Mouse (Mus musculus): ENCODE measurements around the gene Krtcap2. TPM values are rescaled to one million over a fixed set of nuclear protein-coding genes. Genes with fewer than 3 reads are reported as not detected.

Krtcap2 gene
- polyA plus RNA-seq, 1 experiment, result 299 TPM

DNA sequence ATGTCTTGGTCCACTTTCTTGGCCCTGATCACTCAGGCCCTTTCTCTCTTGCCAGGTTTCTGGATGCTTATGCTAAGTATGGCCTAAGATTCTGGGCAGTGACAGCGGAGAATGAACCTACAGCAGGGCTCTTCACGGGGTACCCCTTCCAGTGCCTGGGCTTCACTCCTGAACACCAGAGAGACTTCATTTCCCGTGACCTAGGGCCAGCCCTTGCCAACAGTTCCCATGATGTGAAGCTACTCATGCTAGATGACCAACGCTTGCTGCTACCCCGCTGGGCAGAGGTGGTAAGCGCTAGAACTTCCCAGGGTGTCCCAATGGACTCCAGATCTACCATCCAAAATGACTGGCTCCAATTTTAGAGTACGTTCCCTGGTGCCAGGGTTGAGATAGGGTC lies 39.7 kb upstream of the Krtcap2 start:
- Histone ChIP-seq H3K27me3 (ENCODE audit: control insufficient read depth, insufficient read depth, insufficient read length) (no peaks in the 10 kb centered on the region), H3K36me3 (ENCODE audit: control insufficient read depth, insufficient read depth) (peaks cover 47% of the 10 kb centered on the region), H3ac (ENCODE audit: control insufficient read depth, insufficient read length, low read depth) (no peak overlapping the region), H3K4me3 (ENCODE audit: insufficient read depth, poor library complexity, severe bottlenecking) (no peak overlapping the region), H3K79me3 (ENCODE audit: low read depth) (no peaks in the 10 kb centered on the region), H3K79me2 (ENCODE audit: control insufficient read depth, insufficient read depth) (peaks cover 10% of the 10 kb centered on the region)
- TF ChIP-seq MAX (IDR thresholded peaks at IDR 0.05) (no peak), CEBPB (IDR thresholded peaks at IDR 0.05; ENCODE audit: low read depth) (no peak), FOSL1 (IDR thresholded peaks at IDR 0.05; ENCODE audit: insufficient read depth, low read length, poor library complexity, severe bottlenecking) (no peak), CTCF (IDR thresholded peaks at IDR 0.05; ENCODE audit: control insufficient read depth, insufficient read depth, insufficient read length) (no peak), MYOD1 (IDR thresholded peaks at IDR 0.05; ENCODE audit: control insufficient read depth, insufficient read length, low read depth) (no peak), MYOG (IDR thresholded peaks at IDR 0.05; ENCODE audit: control insufficient read depth, extremely low read depth, insufficient read length) (no peak), USF1 (IDR thresholded peaks at IDR 0.05; ENCODE audit: low read depth) (no peak)

DNA sequence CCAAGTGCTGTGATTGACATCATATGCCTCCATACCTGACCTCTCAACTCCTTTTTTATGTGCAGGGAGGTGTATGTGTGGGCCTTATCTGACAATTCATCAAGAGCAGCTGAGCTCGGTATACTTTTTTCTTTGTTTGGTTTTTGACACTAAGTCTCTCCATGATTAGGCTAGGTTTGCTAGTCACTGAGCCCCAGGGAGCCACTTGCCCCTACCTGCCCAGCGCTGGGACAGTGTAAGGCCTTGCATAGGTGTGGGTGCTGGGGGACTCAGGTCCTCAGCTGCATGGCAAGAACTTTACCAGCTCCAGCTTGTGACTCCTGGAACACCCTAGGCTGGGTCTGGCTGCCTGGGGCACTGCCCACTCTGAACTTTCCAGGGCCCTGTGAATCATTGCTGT lies 39.1 kb upstream of the Krtcap2 start:
- H3K79me2 ChIP-seq (ENCODE audit: control insufficient read depth, insufficient read depth), result peaks cover 16% of the 10 kb centered on the region
- H3K36me3 ChIP-seq (ENCODE audit: control insufficient read depth, insufficient read depth), result peaks cover 50% of the 10 kb centered on the region
- H3ac ChIP-seq (ENCODE audit: control insufficient read depth, insufficient read length, low read depth), result no peak overlapping the region
- no peak for TF ChIP-seq USF1 (IDR thresholded peaks at IDR 0.05; ENCODE audit: low read depth)
- TF ChIP-seq CTCF (IDR thresholded peaks at IDR 0.05; ENCODE audit: control insufficient read depth, insufficient read depth, insufficient read length), result no peak
- no peak for TF ChIP-seq MYOG (IDR thresholded peaks at IDR 0.05; ENCODE audit: control insufficient read depth, extremely low read depth, insufficient read length)
- TF ChIP-seq MYOD1 (IDR thresholded peaks at IDR 0.05; ENCODE audit: control insufficient read depth, insufficient read length, low read depth), result no peak
- TF ChIP-seq CEBPB (IDR thresholded peaks at IDR 0.05; ENCODE audit: low read depth), result no peak
- TF ChIP-seq MAX (IDR thresholded peaks at IDR 0.05), result no peak
- TF ChIP-seq FOSL1 (IDR thresholded peaks at IDR 0.05; ENCODE audit: insufficient read depth, low read length, poor library complexity, severe bottlenecking), result no peak
- no peaks in the 10 kb centered on the region for H3K27me3 ChIP-seq (ENCODE audit: control insufficient read depth, insufficient read depth, insufficient read length)
- no peak overlapping the region for H3K4me3 ChIP-seq (ENCODE audit: insufficient read depth, poor library complexity, severe bottlenecking)
- H3K79me3 ChIP-seq (ENCODE audit: low read depth), result no peaks in the 10 kb centered on the region

- no peak for TF ChIP-seq MYOD1 (IDR thresholded peaks at IDR 0.05; ENCODE audit: control insufficient read depth, insufficient read length, low read depth)
- no peak for TF ChIP-seq MAX (IDR thresholded peaks at IDR 0.05)
- no peak for TF ChIP-seq USF1 (IDR thresholded peaks at IDR 0.05; ENCODE audit: low read depth)
- no peak for TF ChIP-seq FOSL1 (IDR thresholded peaks at IDR 0.05; ENCODE audit: insufficient read depth, low read length, poor library complexity, severe bottlenecking)
- no peak for TF ChIP-seq CTCF (IDR thresholded peaks at IDR 0.05; ENCODE audit: control insufficient read depth, insufficient read depth, insufficient read length)
- TF ChIP-seq MYOG (IDR thresholded peaks at IDR 0.05; ENCODE audit: control insufficient read depth, extremely low read depth, insufficient read length), result no peak
- no peak for TF ChIP-seq CEBPB (IDR thresholded peaks at IDR 0.05; ENCODE audit: low read depth)
- Histone ChIP-seq H3ac (ENCODE audit: control insufficient read depth, insufficient read length, low read depth) (no peak overlapping the region), H3K27me3 (ENCODE audit: control insufficient read depth, insufficient read depth, insufficient read length) (no peaks in the 10 kb centered on the region), H3K4me3 (ENCODE audit: insufficient read depth, poor library complexity, severe bottlenecking) (no peak overlapping the region), H3K79me3 (ENCODE audit: low read depth) (peaks cover 6% of the 10 kb centered on the region), H3K79me2 (ENCODE audit: control insufficient read depth, insufficient read depth) (peaks cover 27% of the 10 kb centered on the region), H3K36me3 (ENCODE audit: control insufficient read depth, insufficient read depth) (peaks cover 53% of the 10 kb centered on the region)
Measured at GRCm38 (mm10) chr3:89208075-89208657, 37.6 kb upstream of the Krtcap2 start.

DNA sequence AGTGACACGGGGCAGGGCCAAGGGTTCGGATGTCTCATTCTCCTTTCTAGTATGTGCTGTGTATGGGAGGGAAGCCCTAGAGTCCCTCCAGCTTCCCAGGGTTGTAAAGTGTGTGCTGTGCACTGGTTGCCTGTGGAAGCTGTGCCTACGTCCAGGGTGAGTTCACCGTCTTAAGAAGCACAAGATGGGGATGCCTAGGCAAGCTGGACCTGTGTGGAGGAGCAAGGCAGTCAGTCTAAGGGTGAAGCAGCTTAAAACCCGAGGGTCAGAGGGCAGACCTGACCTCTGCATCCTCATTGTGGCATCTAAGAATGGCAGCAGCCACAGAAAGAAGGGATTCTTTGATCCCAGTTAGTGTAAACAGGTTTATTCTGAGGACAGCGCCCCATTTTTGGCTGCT lies 37.0 kb upstream of the Krtcap2 start:
- H3K79me3 ChIP-seq (ENCODE audit: low read depth), result peaks cover 11% of the 10 kb centered on the region
- TF ChIP-seq FOSL1 (IDR thresholded peaks at IDR 0.05; ENCODE audit: insufficient read depth, low read length, poor library complexity, severe bottlenecking) (no peak), CTCF (IDR thresholded peaks at IDR 0.05; ENCODE audit: control insufficient read depth, insufficient read depth, insufficient read length) (no peak)
- no peaks in the 10 kb centered on the region for H3K27me3 ChIP-seq (ENCODE audit: control insufficient read depth, insufficient read depth, insufficient read length)
- H3K36me3 ChIP-seq (ENCODE audit: control insufficient read depth, insufficient read depth), result peaks cover 53% of the 10 kb centered on the region
- H3ac ChIP-seq (ENCODE audit: control insufficient read depth, insufficient read length, low read depth), result no peak overlapping the region
- H3K4me3 ChIP-seq (ENCODE audit: insufficient read depth, poor library complexity, severe bottlenecking), result no peak overlapping the region
- H3K79me2 ChIP-seq (ENCODE audit: control insufficient read depth, insufficient read depth), result peaks cover 30% of the 10 kb centered on the region

- Histone ChIP-seq H3K79me2 (ENCODE audit: control insufficient read depth, insufficient read depth) (peaks cover 31% of the 10 kb centered on the region), H3K79me3 (ENCODE audit: low read depth) (peaks cover 11% of the 10 kb centered on the region), H3K27me3 (ENCODE audit: control insufficient read depth, insufficient read depth, insufficient read length) (no peaks in the 10 kb centered on the region), H3K36me3 (ENCODE audit: control insufficient read depth, insufficient read depth) (peaks cover 49% of the 10 kb centered on the region), H3K4me3 (ENCODE audit: insufficient read depth, poor library complexity, severe bottlenecking) (no peak overlapping the region), H3ac (ENCODE audit: control insufficient read depth, insufficient read length, low read depth) (no peak overlapping the region)
- TF ChIP-seq MYOG (IDR thresholded peaks at IDR 0.05; ENCODE audit: control insufficient read depth, extremely low read depth, insufficient read length) (no peak), USF1 (IDR thresholded peaks at IDR 0.05; ENCODE audit: low read depth) (no peak), MAX (IDR thresholded peaks at IDR 0.05) (no peak), CEBPB (IDR thresholded peaks at IDR 0.05; ENCODE audit: low read depth) (no peak), CTCF (IDR thresholded peaks at IDR 0.05; ENCODE audit: control insufficient read depth, insufficient read depth, insufficient read length) (no peak), FOSL1 (IDR thresholded peaks at IDR 0.05; ENCODE audit: insufficient read depth, low read length, poor library complexity, severe bottlenecking) (no peak), MYOD1 (IDR thresholded peaks at IDR 0.05; ENCODE audit: control insufficient read depth, insufficient read length, low read depth) (no peak)
Measured at GRCm38 (mm10) chr3:89209731-89210130, 36.0 kb upstream of the Krtcap2 start.

DNA sequence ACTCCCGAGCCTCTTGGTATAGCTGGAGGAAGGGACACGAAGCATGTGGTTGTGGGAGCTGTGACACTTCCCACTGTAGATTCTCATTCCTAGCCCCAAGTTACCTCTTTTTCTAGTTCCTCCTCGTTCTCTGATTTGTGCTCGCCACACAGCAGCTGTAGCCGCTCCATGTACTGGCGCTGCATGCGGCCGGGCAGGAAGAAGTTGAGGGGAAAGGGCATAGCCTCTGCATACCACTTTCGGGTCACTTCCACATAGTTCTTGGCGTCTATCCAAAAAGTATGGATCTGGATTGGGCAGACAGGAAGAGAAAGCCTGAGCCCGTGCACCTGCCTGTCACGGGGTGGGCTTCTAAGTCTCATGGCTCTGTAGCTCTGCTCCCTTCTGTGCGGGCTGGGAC lies 35.6 kb upstream of the Krtcap2 start:
- Histone ChIP-seq H3K79me2 (ENCODE audit: control insufficient read depth, insufficient read depth) (peaks cover 31% of the 10 kb centered on the region), H3ac (ENCODE audit: control insufficient read depth, insufficient read length, low read depth) (no peak overlapping the region), H3K79me3 (ENCODE audit: low read depth) (peaks cover 11% of the 10 kb centered on the region), H3K27me3 (ENCODE audit: control insufficient read depth, insufficient read depth, insufficient read length) (no peaks in the 10 kb centered on the region), H3K4me3 (ENCODE audit: insufficient read depth, poor library complexity, severe bottlenecking) (no peak overlapping the region), H3K36me3 (ENCODE audit: control insufficient read depth, insufficient read depth) (peaks cover 44% of the 10 kb centered on the region)
- no peak for TF ChIP-seq CEBPB (IDR thresholded peaks at IDR 0.05; ENCODE audit: low read depth)
- no peak for TF ChIP-seq MYOD1 (IDR thresholded peaks at IDR 0.05; ENCODE audit: control insufficient read depth, insufficient read length, low read depth)
- no peak for TF ChIP-seq FOSL1 (IDR thresholded peaks at IDR 0.05; ENCODE audit: insufficient read depth, low read length, poor library complexity, severe bottlenecking)
- no peak for TF ChIP-seq USF1 (IDR thresholded peaks at IDR 0.05; ENCODE audit: low read depth)
- TF ChIP-seq MAX (IDR thresholded peaks at IDR 0.05), result no peak
- no peak for TF ChIP-seq CTCF (IDR thresholded peaks at IDR 0.05; ENCODE audit: control insufficient read depth, insufficient read depth, insufficient read length)
- TF ChIP-seq MYOG (IDR thresholded peaks at IDR 0.05; ENCODE audit: control insufficient read depth, extremely low read depth, insufficient read length), result no peak
